Mouse (Mus musculus) adrenal gland, postnatal 10 days (tissue): ENCODE data around the gene Atp8a1. TPM values are rescaled to one million over a fixed set of nuclear protein-coding genes. Genes with fewer than 3 reads are reported as not detected.

ENCODE experiments used
- microRNA-seq: library from miRNA; unstranded; fragments of <30 nt; microRNA quantifications from one replicate; pipeline ENCODE4 v1.2.0, GENCODE M21; 2021
- total RNA-seq, 2 experiments: library from RNA; stranded (reverse); gene quantifications; 2 replicates each; pipeline ENCODE4 v1.2.3; 2021

Gene Atp8a1
- total RNA-seq, 2 experiments from 2014 or later: 17.5 to 26.6 TPM

Small RNAs within 50 kb of the gene (microRNA-seq; reads per million reads assigned to microRNA genes)
- gene Gm23617: not detected

Other genes with a start within 250 kb of the Atp8a1 start
- 1 to 10 TPM; 2.7 to 4.0 TPM for gene Shisa3, start 239.6 kb downstream of the Atp8a1 start, total RNA-seq
- not detected for gene Gm5108, start 94.2 kb upstream of the Atp8a1 start, total RNA-seq
- not detected for gene Gm21905, start 99.0 kb upstream of the Atp8a1 start, total RNA-seq
- gene Grxcr1, start 184.4 kb upstream of the Atp8a1 start, total RNA-seq: not detected